17 mouse cellular contexts compared by ENCODE assay signal in genomic region chrX:158976648-158977047, GRCm38 (mm10).
DNase-seq lines count a peak whose midpoint lies in the region; ATAC-seq and TF ChIP-seq lines count a peak whose summit lies in the region.
"Had no signal": no experiment of that assay in that cellular context is flagged by ENCODE, and none has a peak within 500 bp of the region (broad histone marks: within the 10 kb centered on the region; RNA-seq: fewer than 3 reads in every experiment).

No protein-coding gene starts in this region.

- no peaks in the 10 kb centered on the region for H3K4me1 ChIP-seq in intestine, embryonic 16.5 days (ENCODE audit: control insufficient read depth, insufficient read depth, low read length)
- no peaks in the 10 kb centered on the region for H3K4me1 ChIP-seq in intestine, postnatal 0 days (replicated peaks; ENCODE audit: control insufficient read depth, insufficient read depth, low read length)
- no peaks in the 10 kb centered on the region for H3K4me1 ChIP-seq in stomach, postnatal 0 days (replicated peaks; ENCODE audit: control insufficient read depth, insufficient read depth)
- H3K4me1 ChIP-seq: heart, embryonic 10.5 days; intestine, embryonic 15.5 days; limb, embryonic 12.5 days; neural tube, embryonic 12.5 days had no signal

- H3K4me3 ChIP-seq in intestine, embryonic 16.5 days (ENCODE audit: low read length) = no peak overlapping the region
- no peak overlapping the region for H3K4me3 ChIP-seq in intestine, postnatal 0 days (ENCODE audit: low read depth, low read length)
- H3K4me3 ChIP-seq in stomach, postnatal 0 days (ENCODE audit: low read depth, low read length) = no peak overlapping the region
- H3K4me3 ChIP-seq: heart, embryonic 10.5 days; intestine, embryonic 15.5 days; limb, embryonic 12.5 days; neural tube, embryonic 12.5 days had no signal

- TF ChIP-seq CTCF in intestine, postnatal 0 days (IDR thresholded peaks at IDR 0.05; ENCODE audit: low read depth) = no peak
- no peak for TF ChIP-seq CTCF in stomach, postnatal 0 days (IDR thresholded peaks at IDR 0.05; ENCODE audit: low read depth)

- H3K36me3 ChIP-seq in intestine, embryonic 16.5 days (ENCODE audit: control insufficient read depth, insufficient read depth, low read length) = no peaks in the 10 kb centered on the region
- no peaks in the 10 kb centered on the region for H3K36me3 ChIP-seq in intestine, postnatal 0 days (ENCODE audit: control insufficient read depth, insufficient read depth)
- no peaks in the 10 kb centered on the region for H3K36me3 ChIP-seq in stomach, postnatal 0 days (ENCODE audit: control insufficient read depth, insufficient read depth, low read length)
- H3K36me3 ChIP-seq: heart, embryonic 10.5 days; intestine, embryonic 15.5 days; limb, embryonic 12.5 days; neural tube, embryonic 12.5 days had no signal

- no peak for TF ChIP-seq EP300 in stomach, postnatal 0 days (optimal IDR thresholded peaks at IDR 0.05)

- no peak overlapping the region for H3K9ac ChIP-seq in intestine, embryonic 16.5 days (ENCODE audit: low read depth, low read length)
- H3K9ac ChIP-seq in intestine, postnatal 0 days (ENCODE audit: low read depth, low read length) = no peak overlapping the region
- H3K9ac ChIP-seq in stomach, postnatal 0 days (ENCODE audit: low read length) = no peak overlapping the region
- H3K9ac ChIP-seq: intestine, embryonic 15.5 days; limb, embryonic 12.5 days; neural tube, embryonic 12.5 days had no signal

- no peaks in the 10 kb centered on the region for H3K9me3 ChIP-seq in intestine, embryonic 16.5 days (ENCODE audit: control insufficient read depth, low read length)
- no peaks in the 10 kb centered on the region for H3K9me3 ChIP-seq in intestine, postnatal 0 days (ENCODE audit: control insufficient read depth)
- no peaks in the 10 kb centered on the region for H3K9me3 ChIP-seq in stomach, postnatal 0 days (ENCODE audit: control insufficient read depth, low read length)
- H3K9me3 ChIP-seq: heart, embryonic 10.5 days; intestine, embryonic 15.5 days; limb, embryonic 12.5 days; neural tube, embryonic 12.5 days had no signal

- 45% methylated on average over 4 of the region's 5 CpGs for WGBS in intestine, embryonic 16.5 days
- WGBS in intestine, postnatal 0 days = 37% methylated on average over 4 of the region's 5 CpGs
- 41% methylated on average over 5 of the region's 5 CpGs for WGBS in stomach, postnatal 0 days

- H3K4me2 ChIP-seq in intestine, embryonic 16.5 days (ENCODE audit: low read depth, low read length) = no peak overlapping the region
- H3K4me2 ChIP-seq in intestine, postnatal 0 days (replicated peaks; ENCODE audit: low read depth) = no peak overlapping the region
- no peak overlapping the region for H3K4me2 ChIP-seq in stomach, postnatal 0 days (replicated peaks; ENCODE audit: low read depth)
- H3K4me2 ChIP-seq: intestine, embryonic 15.5 days; limb, embryonic 12.5 days; neural tube, embryonic 12.5 days had no signal

- peak; percentile 5 for DNase-seq in testis, postnatal 14 days (ENCODE audit: low spot score)
- no peak for DNase-seq in testis, postnatal 10 days (ENCODE audit: low spot score)
- peak; percentile 15 for DNase-seq in stomach, postnatal 0 days (ENCODE audit: low spot score)
- DNase-seq in spleen, adult 18-20 months = no peak
- DNase-seq: embryo, embryonic 11 days; heart, postnatal 36 days; kidney, postnatal 25 days; thymus, postnatal 4 days had no signal

- H3K27ac ChIP-seq in intestine, embryonic 16.5 days (ENCODE audit: low read length) = no peak overlapping the region
- H3K27ac ChIP-seq in intestine, postnatal 0 days (ENCODE audit: low read depth, low read length) = no peak overlapping the region
- no peak overlapping the region for H3K27ac ChIP-seq in stomach, postnatal 0 days (replicated peaks)
- H3K27ac ChIP-seq: heart, embryonic 10.5 days; intestine, embryonic 15.5 days; limb, embryonic 12.5 days; neural tube, embryonic 12.5 days had no signal

- no peaks in the 10 kb centered on the region for H3K27me3 ChIP-seq in intestine, embryonic 16.5 days (replicated peaks; ENCODE audit: control insufficient read depth, insufficient read depth, low read length)
- H3K27me3 ChIP-seq in intestine, postnatal 0 days (replicated peaks; ENCODE audit: control insufficient read depth, insufficient read depth, low read length) = no peaks in the 10 kb centered on the region
- H3K27me3 ChIP-seq in stomach, postnatal 0 days (ENCODE audit: control insufficient read depth, insufficient read depth, low read length) = no peaks in the 10 kb centered on the region
- H3K27me3 ChIP-seq: intestine, embryonic 15.5 days; limb, embryonic 12.5 days; neural tube, embryonic 12.5 days had no signal

- 0 out of 2 replicates have a peak, but pooled peaks have one; percentile 58 for ATAC-seq in intestine, embryonic 16.5 days
- no peak for ATAC-seq in intestine, postnatal 0 days
- peak; percentile 42; the same call in 1 of the 2 replicates for ATAC-seq in common myeloid progenitor, adult 5-6 weeks (replicated peaks; ENCODE audit: low read depth, poor library complexity, severe bottlenecking)
- ATAC-seq in stomach, postnatal 0 days (ENCODE audit: low FRiP score, low TSS enrichment) = no peak
- ATAC-seq in inflammation-experienced regulatory T-cells, adult 6 months = no peak
- ATAC-seq: activated CD4-positive, CD25-positive, alpha-beta regulatory T cell, adult 4 months; intestine, embryonic 15.5 days had no signal

Comparison
In these comparisons a context has a peak if more than half of its experiments do, and no peak if none do; other contexts are left out.
1. ATAC-seq: peak in intestine, embryonic 16.5 days (single experiment) and common myeloid progenitor, adult 5-6 weeks (single experiment); none in intestine, postnatal 0 days (single experiment), stomach, postnatal 0 days (single experiment) and inflammation-experienced regulatory T-cells, adult 6 months (single experiment).
2. DNase-seq: peak in testis, postnatal 14 days (single experiment) and stomach, postnatal 0 days (single experiment); none in testis, postnatal 10 days (single experiment) and spleen, adult 18-20 months (0 of 2).